Mouse (Mus musculus) stomach, postnatal 0 days (tissue): ENCODE data around the gene Wdr38. TPM values are rescaled to one million over a fixed set of nuclear protein-coding genes. Genes with fewer than 3 reads are reported as not detected.
A peak's percentile ranks its signal among the peaks of the same experiment; 100 is the strongest.

ENCODE experiments used
- ATAC-seq: fragments of 200-750 bp; cut with Nextera tagmentation; 2 replicates; pipeline ENCODE4 v1.8.0; 2017; ENCODE audit not compliant: low FRiP score, low TSS enrichment
- DNase-seq: peaks from one replicate; pipeline ENCODE4 v3.0.0-alpha.2; 2016; ENCODE audit warnings: low spot score
- H3K27ac ChIP-seq: fragments of 300-500 bp; sonication (generic); replicated peaks from 2 replicates; pipeline ENCODE4 v1.5.1; 2014; ENCODE audit warnings: mild to moderate bottlenecking, control low read depth
- H3K27me3 ChIP-seq: fragments of 300-500 bp; sonication (generic); 2 replicates; pipeline ENCODE4 v1.6.1; 2014; ENCODE audit warnings: low read length; ENCODE audit not compliant: control insufficient read depth, insufficient read depth
- H3K36me3 ChIP-seq: fragments of 300-500 bp; sonication (generic); 2 replicates; pipeline ENCODE4 v1.6.1; 2014; ENCODE audit warnings: low read length, mixed read lengths; ENCODE audit not compliant: control insufficient read depth, insufficient read depth
- H3K4me1 ChIP-seq: fragments of 300-500 bp; sonication (generic); replicated peaks from 2 replicates; pipeline ENCODE4 v1.6.1; 2014; ENCODE audit warnings: antibody characterized with exemption; ENCODE audit not compliant: control insufficient read depth, insufficient read depth
- H3K4me2 ChIP-seq: fragments of 300-500 bp; sonication (generic); replicated peaks from 2 replicates; pipeline ENCODE4 v1.6.1; 2014; ENCODE audit warnings: low read depth, mild to moderate bottlenecking, control low read depth, moderate library complexity
- H3K4me3 ChIP-seq: fragments of 300-500 bp; sonication (generic); 2 replicates; pipeline ENCODE4 v1.5.1; 2014; ENCODE audit warnings: low read depth, low read length, control low read depth
- H3K9ac ChIP-seq: fragments of 300-500 bp; sonication (generic); 2 replicates; pipeline ENCODE4 v1.6.1; 2014; ENCODE audit warnings: mild to moderate bottlenecking, low read length, control low read depth, mixed read lengths
- H3K9me3 ChIP-seq: fragments of 300-500 bp; sonication (generic); 2 replicates; pipeline ENCODE4 v1.6.1; 2016; ENCODE audit warnings: low read length; ENCODE audit not compliant: control insufficient read depth
- CTCF ChIP-seq: IDR thresholded peaks from 2 replicates; pipeline ENCODE4 v1.5.1; 2016; ENCODE audit warnings: antibody characterized with exemption, low read depth, mild to moderate bottlenecking, moderate library complexity
- EP300 ChIP-seq: optimal IDR thresholded peaks from 2 replicates; pipeline ENCODE3; 2016; ENCODE audit warnings: antibody characterized with exemption
- WGBS: fragments of 180-500 bp; shearing (Covaris S2); extraction: QIAGEN DNeasy Blood & Tissue Kit; methylation state at CpG from one replicate; pipeline ENCODE4 v1.1.7; 2014; 5-methylcytosine and 5-hydroxymethylcytosine counted together
- polyA plus RNA-seq: library from polyadenylated mRNA; unstranded; fragments of >200 nt; fragmentation: Nextera tagmentation; extraction: Ambion mirVana; gene quantifications from 2 replicates; pipeline ENCODE4 v1.2.1, GENCODE M21; 2015

Gene Wdr38
- 0.81 and 1.1 TPM in 2 replicates for polyA plus RNA-seq

GRCm38 (mm10) chr2:38997386-38998374, at the start of gene Wdr38:
Gene Wdr38 (plus strand): TSS chr2:38997476.
- no peaks in the 10 kb centered on the region; the same call in 1 of the 2 replicates for H3K4me1 ChIP-seq
- H3K36me3 ChIP-seq, result peaks cover 7% of the 10 kb centered on the region; the same call in 1 of the 2 replicates
- H3K4me2 ChIP-seq, result peak within 1 kb of the TSS; percentile 65
- peak within 1 kb of the TSS; percentile 59 for H3K9ac ChIP-seq
- TF ChIP-seq EP300, result no peak
- TF ChIP-seq CTCF, result peak; percentile 98
- 0 out of 2 replicates have a peak within 1 kb of the TSS, but pooled peaks have one; percentile 13 for H3K27ac ChIP-seq
- peak within 1 kb of the TSS; percentile 43 for H3K4me3 ChIP-seq
- H3K9me3 ChIP-seq, result no peaks in the 10 kb centered on the region
- peak; percentile 93 for ATAC-seq
- WGBS, result 12% methylated on average over 33 of the region's 33 CpGs
- DNase-seq, result peak; percentile 90
- H3K27me3 ChIP-seq, result no peaks in the 10 kb centered on the region

DNA sequence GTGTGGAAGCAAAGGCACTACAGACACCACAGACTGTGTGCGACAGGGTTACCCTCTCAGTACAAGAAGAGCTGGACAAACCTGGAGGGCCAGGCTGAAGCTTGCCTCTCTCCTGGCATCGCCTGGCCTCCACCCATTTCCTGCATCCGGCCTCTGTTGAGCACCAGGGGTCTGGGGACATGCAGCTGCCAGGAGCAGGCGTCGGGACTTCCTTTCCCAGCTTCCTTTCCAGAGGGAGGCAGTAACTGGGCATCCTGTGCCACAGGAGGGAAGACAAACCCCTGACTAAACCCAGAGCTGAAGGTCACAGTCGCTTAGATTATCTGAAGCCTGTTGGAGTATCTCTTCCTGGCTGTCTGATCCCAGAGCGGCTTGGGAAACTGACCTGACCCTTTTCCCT, 49.7 kb upstream of the Wdr38 start:
- Histone ChIP-seq H3K27ac (no peak overlapping the region; the same call in 1 of the 2 replicates), H3K4me3 (no peak overlapping the region), H3K36me3 (no peaks in the 10 kb centered on the region), H3K9ac (no peak overlapping the region), H3K9me3 (no peaks in the 10 kb centered on the region), H3K4me1 (no peaks in the 10 kb centered on the region), H3K4me2 (no peak overlapping the region), H3K27me3 (no peaks in the 10 kb centered on the region)
- TF ChIP-seq CTCF (no peak), EP300 (no peak)
- DNase-seq (no peak), ATAC-seq (no peak)
- WGBS, result 59% methylated on average over 7 of the region's 7 CpGs

- Histone ChIP-seq H3K27me3 (no peaks in the 10 kb centered on the region), H3K9me3 (no peaks in the 10 kb centered on the region), H3K9ac (no peak overlapping the region), H3K4me1 (no peaks in the 10 kb centered on the region), H3K4me3 (no peak overlapping the region), H3K36me3 (no peaks in the 10 kb centered on the region), H3K27ac (no peak overlapping the region), H3K4me2 (no peak overlapping the region)
- WGBS, result 48% methylated on average over 7 of the region's 7 CpGs
- TF ChIP-seq EP300 (no peak), CTCF (no peak)
- ATAC-seq (peak; percentile 92), DNase-seq (peak; percentile 87)
Measured at GRCm38 (mm10) chr2:38950281-38950719, 47.0 kb upstream of the Wdr38 start.

DNA sequence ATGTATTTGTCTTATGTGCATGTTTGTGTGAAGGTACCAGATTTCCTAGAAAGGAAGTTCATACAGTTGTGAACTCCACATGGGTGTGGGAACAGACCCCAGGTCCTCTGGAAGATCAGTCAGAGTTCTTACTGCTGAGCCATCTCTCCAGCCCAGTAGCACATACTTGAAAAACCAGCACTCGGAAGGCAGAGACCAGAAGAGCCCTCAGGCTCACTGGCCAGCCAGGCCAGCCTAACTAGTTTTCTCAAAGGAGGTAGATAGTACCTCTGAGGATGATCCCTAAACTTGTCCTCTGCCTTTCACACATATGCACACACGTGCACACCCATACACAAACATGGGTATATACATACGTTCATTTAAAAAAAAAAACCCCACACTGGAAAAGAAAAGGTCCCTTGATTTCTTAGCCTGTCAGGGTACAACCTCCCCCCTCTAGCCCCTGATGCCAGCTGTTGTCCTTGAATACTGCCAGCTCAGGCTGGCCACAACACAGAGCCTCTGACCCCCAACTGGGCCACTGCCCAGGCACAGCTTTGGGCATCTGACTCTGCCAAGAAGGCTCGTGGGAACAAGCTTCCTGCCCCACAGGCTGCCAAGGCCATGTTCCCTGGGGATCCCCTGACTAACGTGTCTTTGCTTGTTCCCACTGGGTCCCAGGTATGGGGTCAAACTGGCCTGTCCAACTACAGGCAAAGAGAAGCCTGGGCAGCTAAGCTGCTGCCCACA, 44.0 kb upstream of the Wdr38 start:
- no peak overlapping the region for H3K4me2 ChIP-seq
- no peaks in the 10 kb centered on the region for H3K9me3 ChIP-seq
- TF ChIP-seq EP300 (no peak), CTCF (no peak)
- H3K36me3 ChIP-seq, result no peaks in the 10 kb centered on the region
- H3K4me3 ChIP-seq, result no peak overlapping the region
- no peak overlapping the region for H3K27ac ChIP-seq
- no peak for DNase-seq
- H3K27me3 ChIP-seq, result no peaks in the 10 kb centered on the region
- no peaks in the 10 kb centered on the region for H3K4me1 ChIP-seq
- ATAC-seq, result no peak
- WGBS, result 64% methylated on average over 5 of the region's 5 CpGs
- no peak overlapping the region for H3K9ac ChIP-seq

GRCm38 (mm10) chr2:38956062-38956461, 41.2 kb upstream of the Wdr38 start:
- 65% methylated on average over 2 of the region's 2 CpGs for WGBS
- no peak for TF ChIP-seq EP300
- no peak for TF ChIP-seq CTCF
- no peaks in the 10 kb centered on the region for H3K4me1 ChIP-seq

More at GRCm38 (mm10) chr2:38956062-38956461, 41.2 kb upstream of the Wdr38 start:
- no peak overlapping the region for H3K4me3 ChIP-seq
- no peak overlapping the region for H3K27ac ChIP-seq
- no peak overlapping the region for H3K4me2 ChIP-seq
- ATAC-seq (no peak), DNase-seq (no peak)
- H3K36me3 ChIP-seq, result no peaks in the 10 kb centered on the region
- H3K9me3 ChIP-seq, result no peaks in the 10 kb centered on the region
- H3K27me3 ChIP-seq, result no peaks in the 10 kb centered on the region
- H3K9ac ChIP-seq, result no peak overlapping the region
